Mouse (Mus musculus) left cerebral cortex, postnatal 36 days (tissue): ENCODE measurements around the gene 5031439G07Rik. TPM values are rescaled to one million over a fixed set of nuclear protein-coding genes. Genes with fewer than 3 reads are reported as not detected.

ENCODE experiments used
- DNase-seq, 2 experiments: peaks; one replicate each; pipeline ENCODE4 v3.0.0; 2021 to 2022; ENCODE audit warnings: low spot score in 2 of 2, mixed read lengths in 1 of 2
- intact Hi-C: fragments of 180-260 bp; cut with DNase I; formaldehyde crosslinking; loops from one replicate; pipeline ENCODE4 v1.15.1; 2025
- total RNA-seq, 2 experiments: library from RNA; stranded (reverse); gene quantifications; 2 replicates each; pipeline ENCODE4 v1.2.3; 2021

5031439G07Rik gene
- total RNA-seq, 2 experiments from 2014 or later = 76.2 to 83.6 TPM

GRCm38 (mm10) chr15:84997768-84998454 lies 9.6 kb upstream of the 5031439G07Rik start:
- DNase-seq = peak; percentile 82 to 83
- intact Hi-C loops = loop anchor here (1.0 to 10.0 kb wide), 2 partner anchors 17 to 143 kb away; partner anchors contain the start of gene Phf21b

GRCm38 (mm10) chr15:84995967-84996366 lies 7.6 kb upstream of the 5031439G07Rik start:
- no peak for DNase-seq
- intact Hi-C loops = loop anchor here (10.0 kb wide), 1 partner anchor 141 kb away; the partner anchor contains the start of gene Phf21b

DNA sequence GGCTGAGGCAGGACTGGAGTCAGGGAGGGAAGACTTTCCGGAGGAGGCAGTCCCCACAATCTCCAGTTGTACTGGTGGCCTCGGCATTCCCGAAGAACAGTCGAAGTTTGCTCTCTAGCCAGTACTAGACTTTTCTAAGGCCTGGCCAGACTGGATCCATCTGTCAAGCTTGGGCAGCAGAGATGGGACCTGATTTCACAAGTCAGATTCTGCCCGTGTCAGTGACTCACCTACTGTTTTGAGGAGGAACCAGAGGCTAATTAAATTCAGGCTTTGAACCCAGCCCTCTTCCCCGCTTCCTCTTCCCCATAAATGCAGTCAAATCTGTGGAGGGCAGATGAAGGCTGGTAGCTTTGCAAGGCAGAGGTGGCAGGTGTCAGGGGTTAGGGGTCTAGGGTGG lies 6.7 kb upstream of the 5031439G07Rik start:
- intact Hi-C loops = loop anchor here (10.0 kb wide), 1 partner anchor 140 kb away; the partner anchor contains the start of gene Phf21b
- DNase-seq = no peak

- DNase-seq = no peak
- intact Hi-C loops = loop anchor here (10.0 kb wide), 1 partner anchor 140 kb away; the partner anchor contains the start of gene Phf21b
These were observed 6.1 kb upstream of the 5031439G07Rik start for GRCm38 (mm10) chr15:84994498-84994897.

DNA sequence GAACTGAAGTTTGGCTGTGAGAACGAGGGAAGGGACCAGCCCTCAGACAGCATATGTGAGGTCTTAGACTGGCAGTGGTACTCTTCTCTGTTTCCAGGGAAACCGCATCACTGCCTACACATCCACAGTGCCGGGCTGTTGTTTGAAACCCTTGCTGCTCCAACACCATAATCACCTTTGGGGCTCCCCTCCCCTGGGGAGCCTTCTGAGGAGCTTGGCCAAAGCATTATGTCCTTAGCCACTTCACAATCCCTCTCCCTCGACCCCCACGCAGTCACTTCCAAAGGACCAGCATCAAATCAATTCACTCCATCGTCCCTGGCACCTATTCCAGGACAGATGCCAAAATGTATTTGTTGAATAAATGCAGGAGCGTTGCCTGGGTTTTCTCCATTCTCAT lies 1.4 kb upstream of the 5031439G07Rik start:
- intact Hi-C loops = loop anchor here (5.0 to 10.0 kb wide), 2 partner anchors 47 to 135 kb away; partner anchors contain the start of gene Phf21b
- DNase-seq = no peak

DNA sequence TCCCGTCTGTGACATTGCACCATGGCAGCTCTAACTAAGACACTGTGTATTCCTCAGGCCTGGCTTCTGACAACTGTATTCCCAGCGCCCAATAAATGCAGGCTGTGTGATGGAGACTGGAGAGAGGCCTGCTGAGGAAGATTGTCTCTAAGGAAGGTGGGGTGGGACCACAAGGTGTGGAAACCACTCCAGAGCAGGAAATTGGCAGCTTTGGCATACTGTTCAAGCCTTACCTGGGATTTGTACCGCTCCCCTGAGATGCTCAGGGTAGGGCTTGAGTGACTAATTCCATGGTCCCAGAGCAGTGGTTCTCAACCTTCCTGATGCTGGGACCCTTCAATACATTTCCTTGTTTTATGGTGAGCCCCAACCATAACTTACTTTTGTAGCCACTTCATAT lies 747 bp upstream of the 5031439G07Rik start:
- DNase-seq = no peak
- intact Hi-C loops = loop anchor here (5.0 kb wide), 1 partner anchor 47 kb away; no protein-coding TSS in a partner anchor

DNA sequence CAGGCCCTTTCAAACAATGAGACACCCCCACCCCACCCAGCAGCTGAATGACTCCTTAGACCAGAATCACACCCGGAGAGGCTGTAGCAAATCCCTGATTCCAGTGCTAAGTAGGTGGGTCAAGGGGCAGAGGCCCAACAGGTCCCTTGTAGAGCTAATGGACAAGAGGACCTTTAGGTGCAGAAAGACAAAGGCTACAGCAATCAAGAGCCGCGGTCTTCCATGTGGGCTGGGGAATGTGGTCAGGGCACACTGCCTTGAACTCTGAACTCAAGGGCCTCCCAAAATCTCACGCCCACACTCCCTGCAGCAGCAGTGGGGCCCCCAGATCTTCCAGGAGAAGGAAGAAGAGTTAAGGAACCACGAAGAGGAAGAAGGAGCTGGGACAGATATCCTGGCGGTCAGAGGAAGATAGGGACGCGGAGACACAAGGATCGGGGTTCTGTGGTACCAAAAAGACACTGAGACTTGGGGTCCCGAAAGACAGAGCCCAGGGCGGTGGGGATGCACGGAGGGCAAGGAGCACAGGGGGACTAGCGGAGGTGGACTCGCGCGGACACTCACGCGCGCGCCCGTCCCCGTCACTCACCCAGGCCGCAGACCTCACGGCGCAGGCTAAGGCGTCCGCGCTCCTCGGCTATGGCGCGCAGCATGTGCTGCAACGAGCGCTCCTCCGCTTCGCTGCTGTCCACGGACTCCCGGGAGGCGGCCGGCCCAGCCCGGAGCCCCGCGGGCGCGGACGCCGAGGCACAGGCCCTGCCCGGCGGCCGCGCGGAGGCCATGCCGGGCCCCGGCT lies 1.1 kb downstream of the 5031439G07Rik start:
- peak in 1 of 2 experiments; percentile 52 for DNase-seq
- intact Hi-C loops = loop anchor here (5.0 kb wide), 1 partner anchor 45 kb away; no protein-coding TSS in a partner anchor

GRCm38 (mm10) chr15:84986171-84987019 lies 2.0 kb downstream of the 5031439G07Rik start:
- intact Hi-C loops = loop anchor here (5.0 kb wide), 1 partner anchor 44 kb away; no protein-coding TSS in a partner anchor
- no peak for DNase-seq

DNA sequence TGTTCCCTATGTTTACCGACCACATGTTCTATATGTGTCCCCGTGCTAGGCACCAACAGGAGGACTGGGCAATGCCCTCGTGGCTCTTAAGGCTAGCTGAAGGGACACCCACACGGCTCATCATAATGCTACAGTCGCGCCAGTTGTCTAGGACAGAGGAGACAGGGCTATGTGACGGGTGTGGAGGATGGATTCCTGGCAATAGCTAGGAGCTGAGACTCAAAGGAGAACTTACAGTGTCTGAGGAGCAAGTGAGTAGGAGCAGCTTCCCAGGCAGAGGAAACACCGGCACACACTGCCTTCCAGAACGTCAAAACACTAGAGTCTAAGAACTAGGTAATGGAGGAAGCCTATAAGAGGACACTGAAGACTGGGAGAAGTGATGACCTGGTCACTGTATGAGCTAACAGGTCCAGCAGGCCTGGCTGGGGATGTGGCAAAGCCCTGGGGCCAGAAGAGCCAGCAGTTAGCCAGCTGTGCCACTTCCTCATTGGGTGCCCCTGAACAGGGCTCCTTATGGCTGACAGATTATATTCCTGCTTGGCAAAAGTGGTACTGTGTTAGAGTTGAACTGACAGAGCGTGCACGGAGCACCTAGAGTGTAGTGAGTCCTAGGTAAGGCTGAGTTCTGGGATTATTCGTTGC lies 2.7 kb downstream of the 5031439G07Rik start:
- intact Hi-C loops = loop anchor here (5.0 kb wide), 1 partner anchor 43 kb away; no protein-coding TSS in a partner anchor
- no peak for DNase-seq

DNA sequence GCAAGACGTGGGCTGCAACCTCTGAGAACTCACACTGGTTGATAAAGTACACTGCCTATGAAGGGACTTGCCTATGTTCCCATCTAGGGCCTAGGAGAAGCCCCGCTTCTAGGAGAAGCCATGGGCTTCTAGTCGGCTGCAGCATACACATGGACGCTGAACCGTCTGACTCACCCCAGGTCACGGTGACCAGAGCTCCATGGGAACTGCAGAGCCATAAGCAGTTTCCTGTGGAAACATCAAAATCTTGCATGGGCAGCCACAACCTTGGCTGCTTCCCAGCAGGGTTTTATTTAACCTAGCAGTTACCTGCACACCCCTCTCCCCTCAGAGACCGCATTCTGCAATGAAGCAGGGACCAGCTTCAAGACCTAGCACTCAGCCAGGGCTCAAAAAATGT lies 4.6 kb downstream of the 5031439G07Rik start:
- DNase-seq = no peak
- intact Hi-C loops = no loop called here

DNA sequence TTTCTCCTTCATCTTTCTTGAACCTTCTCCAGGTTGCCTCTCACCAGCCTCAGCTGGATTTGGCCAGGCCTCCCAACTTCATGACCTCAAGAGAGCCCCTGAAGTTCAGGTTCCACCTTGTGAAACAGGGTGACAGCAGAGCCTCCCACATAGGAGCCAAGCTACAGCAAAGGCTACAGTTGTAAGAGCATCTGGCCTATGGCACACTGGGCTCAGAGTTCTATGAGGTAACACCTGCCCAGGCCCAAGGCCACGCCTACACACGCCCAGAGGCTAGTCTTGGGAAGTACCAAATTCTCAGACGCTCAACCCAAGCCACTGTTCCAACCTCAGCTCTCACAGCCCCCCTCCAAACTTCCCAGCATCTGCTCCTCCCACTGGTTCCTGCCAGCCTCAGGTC lies 5.5 kb downstream of the 5031439G07Rik start:
- no peak for DNase-seq
- intact Hi-C loops = no loop called here

GRCm38 (mm10) chr15:84981609-84982313 lies 6.6 kb downstream of the 5031439G07Rik start:
- DNase-seq = no peak
- intact Hi-C loops = no loop called here

DNA sequence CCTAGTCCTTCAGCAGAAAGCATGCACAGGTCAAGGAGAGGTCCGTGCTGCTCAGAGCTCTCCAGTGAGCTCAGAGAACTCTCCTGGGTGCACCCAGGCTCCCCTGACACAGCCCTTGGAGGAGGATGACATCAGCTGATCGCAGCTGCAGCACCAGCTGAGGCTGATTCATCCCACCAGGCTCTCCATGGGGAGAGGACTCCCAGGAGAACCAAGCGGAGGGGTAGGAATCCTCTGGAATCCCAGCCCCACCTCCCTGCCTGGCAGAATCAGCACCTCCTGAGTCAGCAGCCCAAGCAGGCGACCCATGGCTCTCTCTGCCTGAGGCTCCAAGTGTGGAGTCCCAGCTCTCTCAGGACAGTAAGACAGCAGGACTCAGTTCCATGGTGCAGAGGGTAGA lies 12.6 kb downstream of the 5031439G07Rik start:
- intact Hi-C loops = no loop called here
- peak; percentile 69 to 72 for DNase-seq

- intact Hi-C loops = no loop called here
- no peak for DNase-seq
These were observed 14.8 kb downstream of the 5031439G07Rik start for GRCm38 (mm10) chr15:84973544-84973871.

DNA sequence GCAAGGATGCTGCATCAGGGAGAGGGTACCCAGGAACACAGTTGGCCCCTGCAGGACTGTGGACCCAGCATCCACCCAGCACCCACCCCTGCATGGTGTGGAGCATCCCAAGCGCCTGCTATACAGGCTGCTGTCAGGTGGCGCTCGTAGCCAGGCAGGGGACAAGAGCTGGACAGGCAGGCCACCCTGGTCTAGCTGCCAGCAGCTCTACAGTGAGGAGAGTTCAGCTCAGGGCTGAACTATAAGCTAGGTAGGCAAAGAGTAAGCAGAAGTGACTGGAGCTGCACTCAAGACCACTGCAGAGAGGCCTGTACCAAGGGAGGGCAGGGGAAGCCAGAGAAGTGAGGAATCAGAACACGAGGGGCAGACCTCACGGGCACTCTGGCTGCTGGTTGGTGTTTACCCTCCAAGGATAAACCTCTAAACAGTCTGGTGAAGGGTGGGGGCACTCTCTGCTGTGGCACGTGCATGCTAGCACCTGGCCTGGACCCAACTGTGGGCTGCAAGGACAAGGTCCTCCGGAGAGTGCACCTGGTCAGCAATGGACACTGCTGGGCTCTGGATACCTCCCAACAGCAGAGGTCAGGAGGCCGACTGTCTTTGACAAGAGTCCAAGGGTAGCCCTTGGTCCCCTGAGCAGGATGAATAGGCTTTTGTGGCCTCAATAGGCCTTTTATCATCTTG lies 15.3 kb downstream of the 5031439G07Rik start:
- DNase-seq = no peak

GRCm38 (mm10) chr15:84968534-84968933 lies 19.8 kb downstream of the 5031439G07Rik start:
- no peak for DNase-seq
- intact Hi-C loops = no loop called here

More for the DNA sequence above, 15.3 kb downstream of the 5031439G07Rik start:
- intact Hi-C loops = no loop called here

DNA sequence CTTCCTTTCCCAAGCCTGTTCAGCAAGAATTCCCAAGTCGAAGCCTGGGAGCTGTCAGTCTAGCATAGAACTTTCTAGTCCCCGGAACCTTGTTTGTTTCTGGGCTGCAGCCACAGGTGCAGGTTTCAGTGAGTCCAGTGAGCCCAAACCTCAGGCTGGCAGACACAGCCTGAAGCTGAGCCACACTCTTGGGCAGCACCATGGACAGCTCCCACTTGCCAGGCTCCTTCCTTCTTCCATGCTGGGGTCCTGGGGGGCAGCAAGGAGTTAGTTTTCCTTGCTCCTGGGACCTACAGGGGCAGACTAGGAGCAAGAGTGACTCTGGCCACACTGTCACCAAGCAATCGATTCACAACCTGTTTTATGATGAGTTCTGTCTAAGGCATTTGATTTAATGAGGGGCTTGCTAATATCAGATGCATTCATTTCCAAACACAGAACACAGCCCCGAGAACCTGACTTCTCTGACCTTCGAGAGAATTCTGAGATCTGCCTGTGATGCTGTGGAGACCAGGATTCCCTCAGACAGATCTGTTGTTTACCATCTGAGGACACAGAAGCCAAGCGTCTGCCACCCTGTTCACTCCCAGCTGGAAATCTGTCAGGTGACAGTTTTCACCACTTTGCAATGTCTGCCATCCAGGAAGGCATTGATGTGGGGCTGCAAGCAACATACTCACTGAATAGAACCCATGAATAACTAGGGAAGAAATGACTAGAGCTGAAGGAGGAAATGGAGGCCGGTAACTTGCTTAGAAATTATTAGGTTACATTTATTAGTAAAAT lies 22.6 kb downstream of the 5031439G07Rik start:
- intact Hi-C loops = no loop called here
- no peak for DNase-seq
